Mouse (Mus musculus): Measurements from ENCODE around the gene Tsr2.

The Tsr2 gene

DNA sequence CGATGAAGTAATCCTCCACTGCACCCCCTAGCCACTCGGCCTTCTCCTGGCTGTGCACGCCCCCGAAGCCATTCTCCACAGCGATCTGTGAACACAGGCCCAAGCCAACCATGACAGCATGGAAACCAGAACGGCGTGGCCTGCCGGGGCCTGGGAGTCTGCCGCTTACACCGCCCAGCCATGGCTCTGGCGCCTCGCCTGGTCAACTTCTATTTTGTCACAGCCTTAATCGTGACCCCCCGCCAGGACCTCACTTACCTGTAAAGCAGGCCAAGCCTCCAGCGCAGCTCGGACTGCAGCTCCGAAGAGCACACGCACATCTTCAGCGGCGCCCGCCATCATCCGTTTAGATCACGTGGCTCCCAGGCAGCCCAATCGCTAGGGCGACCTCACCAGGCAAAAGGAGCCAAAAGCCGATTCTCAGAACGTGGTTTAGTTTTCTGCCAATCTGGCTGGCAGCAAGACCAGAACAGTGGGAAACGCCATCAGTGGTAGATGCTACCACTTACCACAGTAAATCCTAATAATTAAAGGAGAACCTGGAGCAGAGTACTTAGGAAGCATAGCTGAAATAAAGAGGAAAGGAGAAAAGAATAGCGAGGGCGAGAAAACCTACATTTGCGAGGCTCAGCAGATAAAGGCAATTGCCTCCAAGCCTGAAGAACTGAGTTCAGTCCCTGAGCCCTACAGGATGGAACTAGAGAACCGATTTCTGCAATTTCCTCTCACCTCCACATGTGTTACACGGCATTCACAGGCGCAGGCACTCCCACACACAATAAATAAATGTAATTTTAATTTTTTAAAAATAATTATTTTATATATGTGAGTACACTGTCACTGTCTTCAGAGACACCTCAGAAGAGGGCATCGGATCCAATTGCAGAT lies at the start of gene Tsr2:
TSS of gene Tsr2 (minus strand) at position 373 of the 888 bp plus-strand sequence.
- DNase-seq (ENCODE audit: low spot score in 2 of 2), result peak; percentile 75 to 77

DNA sequence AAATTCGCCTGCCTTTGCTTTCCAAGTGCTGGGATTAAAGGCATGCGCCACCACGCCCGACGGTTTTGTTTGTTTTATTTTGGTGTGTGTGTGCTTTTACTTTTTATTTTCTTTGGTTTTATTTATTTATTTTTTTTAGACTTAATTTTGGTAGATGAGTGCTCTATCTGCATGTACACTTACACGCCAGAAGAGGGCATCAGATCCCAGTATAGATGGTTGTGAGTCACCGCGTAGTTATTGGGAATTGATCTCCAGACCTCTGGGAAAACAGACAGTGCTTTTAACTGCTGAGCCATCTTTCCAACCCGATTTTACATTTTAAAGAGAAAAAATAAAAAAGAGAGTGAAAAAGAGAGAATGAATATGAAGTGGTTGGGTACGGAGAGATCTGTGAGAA lies 36.4 kb upstream of the Tsr2 start:
- DNase-seq (ENCODE audit: low spot score in 2 of 2), result peak in 1 of 2 experiments; percentile 3

- no peak for DNase-seq (ENCODE audit: low spot score in 2 of 2)
Observed at GRCm38 (mm10) chrX:151130493-151130892, 34.1 kb upstream of the Tsr2 start.

GRCm38 (mm10) chrX:151123933-151124332 lies 27.6 kb upstream of the Tsr2 start:
- no peak for DNase-seq (ENCODE audit: low spot score in 2 of 2)

- peak in 1 of 2 experiments; percentile 2 for DNase-seq (ENCODE audit: low spot score in 2 of 2)
Observed at GRCm38 (mm10) chrX:151117432-151117831, 21.1 kb upstream of the Tsr2 start.

DNA sequence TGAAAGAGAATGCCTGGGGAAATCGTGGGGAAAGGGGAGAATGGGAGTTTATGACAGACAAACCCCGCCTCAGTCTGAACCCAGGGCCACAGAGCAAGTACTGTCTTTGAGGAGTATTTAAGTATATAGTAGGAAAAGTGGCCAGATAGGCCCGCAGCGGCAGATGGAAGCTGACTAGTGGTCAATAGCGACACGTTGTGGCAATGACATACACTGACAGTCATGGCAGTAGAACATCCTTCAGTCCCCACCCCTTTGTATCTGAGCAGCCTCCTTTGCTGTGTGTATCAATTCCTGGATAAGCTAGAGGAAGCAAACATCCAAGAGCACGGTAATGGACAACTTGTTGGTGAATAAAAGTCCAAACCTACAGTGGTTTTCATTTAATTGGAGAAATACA lies 20.5 kb upstream of the Tsr2 start:
- peak in 1 of 2 experiments; percentile 19 for DNase-seq (ENCODE audit: low spot score in 2 of 2)

DNA sequence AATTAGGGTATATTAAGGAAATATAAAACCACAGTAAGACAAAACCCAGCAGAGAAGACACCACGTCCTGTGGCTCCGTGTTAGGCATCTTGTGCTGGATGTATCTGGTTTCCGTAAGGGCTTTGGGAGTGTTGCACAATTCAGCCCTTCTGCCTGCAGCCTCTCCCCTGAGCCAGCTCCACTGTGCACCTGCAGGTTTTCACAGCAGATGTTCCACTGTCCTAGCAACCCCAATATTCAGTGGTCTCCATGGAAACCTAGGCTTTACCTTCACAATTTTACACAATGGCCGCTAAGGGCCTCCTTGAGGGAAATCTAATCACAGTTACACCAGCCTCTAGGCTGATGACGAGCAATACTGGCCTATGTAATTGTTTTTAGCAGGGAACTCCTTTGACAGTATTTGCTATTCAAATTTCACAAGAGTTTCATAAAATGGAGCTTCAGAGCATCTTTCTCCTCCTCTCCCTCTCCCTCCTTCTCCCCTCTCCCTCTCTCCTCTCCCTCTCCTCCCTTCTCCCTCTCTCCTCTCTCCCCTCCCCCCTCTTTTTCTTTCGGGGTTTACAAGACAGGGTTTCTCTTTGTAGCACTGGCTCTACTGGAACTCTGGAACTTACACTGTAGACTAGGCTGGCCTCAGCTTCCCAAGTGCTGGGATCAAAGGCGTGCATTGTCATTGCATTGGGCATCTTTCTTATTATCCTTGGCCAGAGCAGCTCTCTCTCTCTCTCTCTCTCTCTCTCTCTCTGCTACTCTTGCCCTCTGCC lies 11.1 kb upstream of the Tsr2 start:
- DNase-seq (ENCODE audit: low spot score in 2 of 2), result no peak

GRCm38 (mm10) chrX:151087418-151087817 lies 8.9 kb downstream of the Tsr2 start:
- peak in 1 of 2 experiments; percentile 25 for DNase-seq (ENCODE audit: low spot score in 2 of 2)

DNA sequence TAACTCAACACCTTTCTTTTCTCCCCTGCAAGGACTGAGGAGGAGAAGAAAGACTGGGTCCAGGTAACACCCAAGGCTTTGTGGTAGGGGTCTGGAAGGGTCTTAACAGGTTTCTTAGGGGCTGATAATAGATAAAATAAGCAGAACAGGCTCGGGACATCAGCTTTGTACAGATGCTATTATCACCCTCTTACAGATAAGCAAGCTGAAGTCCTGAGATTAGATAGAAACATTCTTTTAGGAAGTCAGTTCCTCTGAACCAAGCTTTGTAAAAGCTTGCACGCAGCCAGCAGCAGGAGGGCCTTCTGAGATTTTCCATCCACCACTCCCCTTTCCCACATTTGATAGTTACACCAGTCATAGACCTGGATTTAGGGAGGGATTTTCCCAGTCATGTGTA lies 10.7 kb downstream of the Tsr2 start:
- no peak for DNase-seq (ENCODE audit: low spot score in 2 of 2)

DNA sequence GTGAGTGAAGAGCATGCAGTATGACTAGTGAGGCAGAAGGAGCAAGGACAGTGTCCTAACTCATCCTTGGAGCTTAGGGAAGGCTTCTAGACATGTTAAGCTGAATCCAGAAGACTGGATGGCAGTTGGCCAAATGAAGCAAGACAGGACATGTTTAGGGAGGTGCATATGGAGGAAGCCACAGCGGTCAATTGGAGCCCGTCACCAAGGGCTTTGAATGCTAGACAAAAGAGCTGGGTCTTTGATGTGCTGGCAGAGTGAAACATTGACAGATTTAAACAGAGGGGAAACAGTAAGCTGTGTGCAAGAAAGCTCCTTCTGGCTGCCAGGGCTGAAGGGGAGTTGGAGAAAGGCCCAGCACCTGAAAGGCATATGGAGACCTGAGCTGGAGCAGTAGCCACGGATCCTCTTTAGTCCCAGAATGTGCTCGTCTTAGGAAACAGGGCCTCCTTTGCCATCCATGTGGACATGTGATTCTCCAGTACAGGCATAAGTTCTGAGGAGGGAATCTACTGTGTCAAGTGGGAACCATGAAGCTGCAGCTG lies 19.3 kb downstream of the Tsr2 start:
- no peak for DNase-seq (ENCODE audit: low spot score in 2 of 2)

DNA sequence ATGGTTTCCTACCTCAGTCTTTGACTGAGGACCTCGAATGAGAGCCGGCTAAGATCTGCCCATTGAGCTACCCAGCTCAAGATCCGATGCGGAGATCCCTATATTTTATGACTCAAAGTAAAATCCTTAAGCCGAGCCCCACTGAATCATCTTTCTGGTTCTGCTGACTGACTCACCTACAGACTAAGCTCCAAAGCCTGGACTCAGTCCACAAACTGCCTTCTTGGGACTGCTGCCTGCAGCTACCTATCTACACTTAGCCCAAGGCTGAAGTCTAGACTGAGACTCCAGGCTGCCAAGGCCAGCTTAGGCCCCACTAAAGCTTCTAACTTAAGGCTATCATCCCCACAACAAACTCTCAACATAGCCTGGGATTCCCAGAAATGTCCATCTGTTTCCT lies 20.3 kb downstream of the Tsr2 start:
- no peak for DNase-seq (ENCODE audit: low spot score in 2 of 2)

DNA sequence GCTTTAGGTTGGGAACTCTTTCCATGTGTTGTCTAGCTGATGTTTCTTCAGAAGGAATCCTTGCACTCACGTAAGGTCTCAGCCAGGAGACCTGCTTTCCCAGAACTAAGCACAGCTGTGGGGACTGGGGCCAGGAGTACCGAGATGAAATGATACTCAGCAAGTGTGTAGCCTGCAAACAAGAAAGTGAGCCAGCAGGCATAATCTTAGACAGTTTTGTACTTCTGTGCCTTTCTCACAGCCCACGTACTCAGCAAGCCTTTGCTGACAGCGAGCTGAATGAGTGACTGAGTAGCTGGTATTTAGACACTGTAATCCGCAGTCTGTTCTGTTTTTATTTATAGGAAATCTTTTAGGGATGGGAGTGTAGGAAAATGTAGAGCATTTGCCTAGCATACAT lies 28.5 kb downstream of the Tsr2 start:
- no peak for DNase-seq (ENCODE audit: low spot score in 2 of 2)

DNA sequence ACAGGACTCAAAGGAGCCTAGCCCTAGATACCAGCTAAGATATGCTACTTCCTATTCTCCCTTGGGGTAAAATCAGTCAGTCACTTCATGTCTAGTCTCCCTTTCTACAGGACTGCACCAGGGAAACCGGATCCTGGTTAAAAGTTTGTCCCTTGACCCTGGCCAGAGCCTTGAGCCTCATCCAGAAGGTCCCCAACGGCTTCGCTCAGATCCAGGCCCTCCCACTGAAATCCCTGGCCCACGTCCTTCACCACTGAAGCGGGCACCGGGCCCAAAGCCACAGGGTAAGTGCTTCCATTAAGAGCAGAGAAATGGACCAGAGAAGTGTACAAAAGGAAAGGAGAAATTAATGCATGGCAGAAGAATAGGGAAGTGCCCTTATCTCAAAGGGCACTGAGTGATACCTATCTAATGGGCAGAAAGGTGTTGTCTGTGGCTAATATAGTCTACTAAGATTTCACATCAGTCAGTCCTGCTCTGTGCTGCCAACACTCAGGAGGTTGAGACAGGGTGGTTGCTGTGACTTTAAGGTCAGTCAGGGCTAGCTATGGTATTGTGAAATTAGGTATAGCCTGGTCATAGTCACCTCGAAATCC lies 30.2 kb downstream of the Tsr2 start:
- no peak for DNase-seq (ENCODE audit: low spot score in 2 of 2)

- DNase-seq (ENCODE audit: low spot score in 2 of 2), result no peak
Observed at GRCm38 (mm10) chrX:151061615-151062299, 34.6 kb downstream of the Tsr2 start.

GRCm38 (mm10) chrX:151059346-151059745 lies 37.0 kb downstream of the Tsr2 start:
- no peak for DNase-seq (ENCODE audit: low spot score in 2 of 2)

GRCm38 (mm10) chrX:151055559-151055958 lies 40.8 kb downstream of the Tsr2 start:
- DNase-seq (ENCODE audit: low spot score in 2 of 2), result no peak

- no peak for DNase-seq (ENCODE audit: low spot score in 2 of 2)
Observed at GRCm38 (mm10) chrX:151054489-151054888, 41.9 kb downstream of the Tsr2 start.

- peak; percentile 60 to 64 for DNase-seq (ENCODE audit: low spot score in 2 of 2)
Observed at GRCm38 (mm10) chrX:151050337-151050736, 46.0 kb downstream of the Tsr2 start.

DNA sequence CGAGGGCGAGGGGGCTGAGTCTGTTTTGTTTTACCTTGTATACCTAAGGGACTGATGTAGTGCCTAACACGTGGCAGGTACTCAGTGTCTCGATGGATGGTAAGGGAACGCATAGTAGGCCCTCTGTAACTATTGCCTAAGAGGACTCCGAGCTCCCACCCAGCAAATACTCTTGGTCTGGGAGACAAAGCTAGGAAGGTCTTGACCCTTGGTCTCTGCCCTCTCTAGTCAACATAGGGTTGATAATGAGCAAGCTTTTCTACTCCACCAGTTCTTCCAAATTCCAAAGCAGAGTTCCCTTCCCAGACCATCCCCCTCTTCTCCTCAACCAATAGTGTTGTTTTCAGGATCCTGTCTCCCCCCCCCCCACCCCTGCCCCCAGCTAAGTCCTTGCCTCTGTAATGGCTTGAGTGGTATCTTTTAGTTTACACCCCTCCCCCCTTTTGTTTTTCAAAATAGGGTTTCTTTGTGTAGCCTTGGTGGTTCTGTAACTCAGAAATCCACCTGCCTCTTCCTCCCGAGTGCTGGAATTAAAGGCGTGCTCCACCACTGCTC lies 46.6 kb downstream of the Tsr2 start:
- no peak for DNase-seq (ENCODE audit: low spot score in 2 of 2)

- peak in 1 of 2 experiments; percentile 13 for DNase-seq (ENCODE audit: low spot score in 2 of 2)
Observed at GRCm38 (mm10) chrX:151047431-151048058, 48.8 kb downstream of the Tsr2 start.

Data from right cerebral cortex, adult 2 months (tissue).